Mouse (Mus musculus) forebrain, embryonic 11.5 days (tissue): Measurements from ENCODE around the gene Atp5g1. TPM values are rescaled to one million over a fixed set of nuclear protein-coding genes. Genes with fewer than 3 reads are reported as not detected.

Experiments used
- ATAC-seq: fragments of 200-750 bp; cut with Nextera tagmentation; replicated peaks from 2 replicates; pipeline ENCODE4 v1.8.0; 2017; ENCODE audit warnings: moderate TSS enrichment; ENCODE audit not compliant: low FRiP score
- DNase-seq: peaks from one replicate; pipeline ENCODE4 v3.0.0-alpha.2; 2017; ENCODE audit warnings: low spot score
- H3K27ac ChIP-seq: fragments of 300-500 bp; sonication (generic); 2 replicates; pipeline ENCODE4 v1.5.1; 2014; ENCODE audit warnings: low read depth, low read length
- H3K27me3 ChIP-seq: fragments of 300-500 bp; sonication (generic); 2 replicates; pipeline ENCODE4 v1.6.1; 2014; ENCODE audit warnings: mild to moderate bottlenecking, low read length, mixed read lengths; ENCODE audit not compliant: control insufficient read depth, insufficient read depth
- H3K36me3 ChIP-seq: fragments of 300-500 bp; sonication (generic); 2 replicates; pipeline ENCODE4 v1.6.1; 2014; ENCODE audit warnings: mild to moderate bottlenecking, low read length, moderate library complexity, mixed read lengths; ENCODE audit not compliant: control insufficient read depth, insufficient read depth
- H3K4me1 ChIP-seq: fragments of 300-500 bp; sonication (generic); replicated peaks from 2 replicates; pipeline ENCODE4 v1.6.1; 2014; ENCODE audit warnings: low read length, mixed read lengths; ENCODE audit not compliant: control insufficient read depth, insufficient read depth
- H3K4me2 ChIP-seq: fragments of 300-500 bp; sonication (generic); 2 replicates; pipeline ENCODE4 v1.6.1; 2014; ENCODE audit warnings: low read depth, mild to moderate bottlenecking, low read length, moderate library complexity, mixed read lengths; ENCODE audit not compliant: severe bottlenecking
- H3K4me3 ChIP-seq: fragments of 300-500 bp; sonication (generic); 2 replicates; pipeline ENCODE4 v1.5.1; 2014; ENCODE audit warnings: low read depth, low read length
- H3K9ac ChIP-seq: fragments of 300-500 bp; sonication (generic); 2 replicates; pipeline ENCODE4 v1.6.1; 2014; ENCODE audit warnings: low read length
- H3K9me3 ChIP-seq: fragments of 300-500 bp; sonication (generic); 2 replicates; pipeline ENCODE4 v1.6.1; 2016; ENCODE audit warnings: low read length, mixed read lengths; ENCODE audit not compliant: control insufficient read depth
- WGBS: fragments of 180-500 bp; shearing (Covaris S2); extraction: QIAGEN DNeasy Blood & Tissue Kit; methylation state at CpG from one replicate; pipeline ENCODE4 v1.1.7; 2014; 5-methylcytosine and 5-hydroxymethylcytosine counted together
- polyA plus RNA-seq: library from polyadenylated mRNA; unstranded; fragments of >200 nt; fragmentation: Nextera tagmentation; extraction: Ambion mirVana; gene quantifications from 2 replicates; pipeline ENCODE4 v1.2.1, GENCODE M21; 2014

Gene Atp5g1
- polyA plus RNA-seq, 1 experiment from 2014 or later, result 440 TPM

DNA sequence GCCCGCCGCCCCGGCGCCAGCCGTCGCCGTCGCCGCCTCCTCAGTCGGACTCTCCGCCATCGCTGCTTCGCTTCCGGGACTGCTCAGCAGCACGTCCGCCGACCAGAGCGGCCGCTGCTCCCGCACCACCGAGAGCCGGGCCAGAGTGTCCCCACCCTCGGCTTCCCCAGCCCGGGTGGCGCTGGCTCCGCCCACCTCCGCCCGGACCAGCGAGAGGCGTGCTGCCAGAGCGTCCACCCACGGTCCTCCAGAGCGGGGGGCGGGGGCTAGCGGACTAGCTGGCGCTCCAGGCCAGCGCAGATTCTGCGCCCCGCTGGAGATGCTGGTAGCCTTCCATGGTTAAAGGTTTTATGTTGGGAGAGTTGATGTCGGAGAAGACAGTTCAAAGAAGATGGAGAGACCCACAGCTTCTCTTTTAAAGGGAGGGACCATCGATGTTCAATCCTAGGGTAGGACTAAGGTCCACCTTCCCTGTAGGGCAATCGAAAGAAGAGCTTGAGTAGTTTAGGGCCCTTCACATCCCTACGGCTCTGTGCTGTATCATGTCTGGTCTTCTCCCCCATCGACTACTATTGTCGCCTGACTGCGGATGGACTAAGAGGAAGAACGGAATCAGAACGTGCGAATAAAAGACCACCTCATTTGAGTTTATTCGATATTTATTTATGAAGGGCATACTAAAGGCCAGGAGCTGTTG lies 10.1 kb downstream of the Atp5g1 start, which contains the start of gene Ube2z:
Gene Ube2z, minus strand, starts transcription at position 174 of the 697 bp plus-strand sequence.
- H3K27ac ChIP-seq, result peak within 1 kb of the TSS; percentile 66
- H3K9me3 ChIP-seq, result no peaks in the 10 kb centered on the region
- H3K4me2 ChIP-seq, result peak within 1 kb of the TSS; percentile 89
- no peaks in the 10 kb centered on the region for H3K27me3 ChIP-seq
- peaks cover 5% of the 10 kb centered on the region for H3K4me1 ChIP-seq
- DNase-seq, result peak; percentile 98
- peak within 1 kb of the TSS; percentile 87 for H3K9ac ChIP-seq
- 7% methylated on average over 33 of the region's 50 CpGs for WGBS
- peak; percentile 99 for ATAC-seq
- H3K4me3 ChIP-seq, result peak within 1 kb of the TSS; percentile 97
- H3K36me3 ChIP-seq, result no peaks in the 10 kb centered on the region; the same call in 1 of the 2 replicates

DNA sequence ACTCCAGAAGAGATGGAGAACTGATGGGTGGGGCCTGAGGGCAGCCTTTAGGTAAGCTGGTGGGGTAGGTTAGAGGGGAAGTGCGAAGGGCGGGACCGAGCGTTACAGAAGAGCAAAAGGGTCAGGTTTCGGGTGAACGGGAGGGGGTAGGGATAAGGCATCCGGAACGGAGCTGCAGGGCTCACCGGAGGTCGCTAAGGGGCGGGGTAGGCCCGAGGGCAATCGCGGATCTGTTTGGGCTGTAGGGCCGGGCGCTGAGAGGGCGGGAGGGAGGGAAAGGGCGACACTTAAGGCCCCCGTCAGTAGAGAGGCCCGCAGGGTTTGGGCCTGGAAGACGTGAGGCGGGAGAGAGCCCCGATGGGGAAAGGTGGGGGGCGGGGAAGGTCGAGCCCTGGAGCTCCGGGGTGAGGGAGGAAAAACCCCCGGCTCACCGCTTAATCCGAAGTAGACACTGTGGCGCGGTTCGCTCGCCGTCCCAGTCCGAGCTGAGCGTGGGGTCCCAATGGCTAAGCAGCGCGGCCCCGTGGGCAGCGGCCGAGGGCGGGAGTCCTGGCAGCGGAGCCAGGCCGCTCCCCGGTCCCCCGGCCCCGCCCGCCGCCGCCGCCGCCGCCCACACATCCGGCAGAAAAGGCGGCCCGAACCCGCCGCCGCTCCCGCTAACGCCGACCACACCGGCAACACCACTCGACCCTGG lies 10.8 kb downstream of the Atp5g1 start:
- 0% methylated on average over 38 of the region's 64 CpGs for WGBS
- peak; percentile 77 for DNase-seq
- peak overlapping the region; percentile 66 for H3K27ac ChIP-seq

DNA sequence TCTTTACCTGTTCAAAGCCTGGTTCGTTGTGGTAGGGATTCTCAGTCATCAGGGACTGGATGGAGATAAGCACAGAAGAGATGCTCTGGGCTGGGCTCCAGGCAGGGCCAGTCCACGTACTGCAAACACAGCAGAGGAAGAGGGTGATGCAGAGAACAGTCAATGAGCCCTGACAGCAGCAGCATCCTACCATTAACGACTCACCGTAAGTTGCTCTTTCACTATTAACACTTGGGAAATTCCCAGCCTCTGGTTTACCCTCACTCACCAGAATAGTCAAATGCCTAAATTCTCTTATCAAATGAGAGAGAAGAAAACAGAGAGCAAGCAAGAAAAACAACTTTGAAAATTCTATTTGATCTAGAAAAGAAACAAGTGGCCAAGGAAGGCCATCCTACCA lies 17.2 kb downstream of the Atp5g1 start:
- peaks cover 10% of the 10 kb centered on the region; the same call in 1 of the 2 replicates for H3K36me3 ChIP-seq
- H3K27me3 ChIP-seq, result no peaks in the 10 kb centered on the region
- 89% methylated on average over 4 of the region's 4 CpGs for WGBS
- H3K4me2 ChIP-seq, result no peak overlapping the region
- no peak overlapping the region for H3K9ac ChIP-seq
- no peaks in the 10 kb centered on the region; the same call in 1 of the 2 replicates for H3K4me1 ChIP-seq
- ATAC-seq (no peak), DNase-seq (no peak)
- no peak overlapping the region for H3K27ac ChIP-seq
- no peak overlapping the region for H3K4me3 ChIP-seq
- no peaks in the 10 kb centered on the region for H3K9me3 ChIP-seq

More for the DNA sequence above, 10.8 kb downstream of the Atp5g1 start:
- no peaks in the 10 kb centered on the region for H3K9me3 ChIP-seq
- H3K4me1 ChIP-seq, result peaks cover 5% of the 10 kb centered on the region
- H3K4me2 ChIP-seq, result peak overlapping the region; percentile 89
- H3K4me3 ChIP-seq, result peak overlapping the region; percentile 97
- H3K9ac ChIP-seq, result peak overlapping the region; percentile 87
- H3K27me3 ChIP-seq, result no peaks in the 10 kb centered on the region
- peak; percentile 74 for ATAC-seq
- H3K36me3 ChIP-seq, result peaks cover 3% of the 10 kb centered on the region; the same call in 1 of the 2 replicates

DNA sequence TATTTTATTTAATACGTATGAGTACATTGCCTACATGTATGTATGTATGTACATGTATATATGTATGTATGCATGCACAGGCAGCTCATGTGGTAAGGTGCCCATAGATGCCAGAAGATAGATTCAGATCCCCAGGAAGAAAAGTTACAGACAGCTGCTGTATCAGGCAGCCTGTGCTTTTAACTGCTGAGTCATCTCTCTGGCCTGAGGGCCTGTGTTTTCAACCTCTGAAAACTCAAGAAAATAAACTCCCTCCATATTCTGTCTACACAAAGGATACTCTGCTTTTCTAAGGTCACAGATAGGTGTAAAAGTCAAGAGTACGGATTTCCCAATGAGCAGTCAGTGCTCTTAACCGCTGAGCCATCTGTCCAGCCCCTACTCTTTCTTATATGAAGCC lies 24.6 kb downstream of the Atp5g1 start:
- peaks cover 8% of the 10 kb centered on the region for H3K36me3 ChIP-seq
- H3K27me3 ChIP-seq, result no peaks in the 10 kb centered on the region
- H3K4me2 ChIP-seq, result no peak overlapping the region
- H3K9ac ChIP-seq, result no peak overlapping the region
- H3K4me1 ChIP-seq, result no peaks in the 10 kb centered on the region
- no peaks in the 10 kb centered on the region for H3K9me3 ChIP-seq
- 93% methylated on average over 3 of the region's 3 CpGs for WGBS
- H3K4me3 ChIP-seq, result no peak overlapping the region
- ATAC-seq, result no peak
- H3K27ac ChIP-seq, result no peak overlapping the region
- DNase-seq, result no peak

DNA sequence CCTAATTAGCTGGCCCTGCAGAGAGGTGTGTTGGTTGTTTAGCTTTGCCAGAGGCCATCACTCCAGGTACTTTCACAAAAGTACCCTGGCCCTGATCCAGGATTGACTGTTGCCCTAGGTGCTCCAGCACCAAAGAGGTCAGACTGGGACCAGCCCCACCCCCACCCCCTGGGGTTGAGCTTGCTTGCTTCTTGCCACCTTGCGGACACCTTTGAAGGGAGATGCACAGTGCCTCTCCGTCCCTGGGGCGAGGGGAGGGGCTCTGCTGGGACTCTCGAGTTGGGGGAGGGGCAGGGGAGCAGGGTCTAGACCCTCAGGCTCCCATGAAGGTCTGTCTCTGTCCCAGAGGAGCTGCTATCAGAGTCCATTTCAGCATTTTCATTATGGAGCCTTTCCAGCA lies 25.5 kb downstream of the Atp5g1 start:
- Histone ChIP-seq H3K27me3 (no peaks in the 10 kb centered on the region), H3K9me3 (no peaks in the 10 kb centered on the region), H3K4me3 (no peak overlapping the region), H3K36me3 (peaks cover 8% of the 10 kb centered on the region), H3K4me1 (no peaks in the 10 kb centered on the region), H3K27ac (no peak overlapping the region), H3K9ac (no peak overlapping the region), H3K4me2 (no peak overlapping the region)
- no peak for ATAC-seq
- DNase-seq, result no peak
- WGBS, result 81% methylated on average over 4 of the region's 4 CpGs

DNA sequence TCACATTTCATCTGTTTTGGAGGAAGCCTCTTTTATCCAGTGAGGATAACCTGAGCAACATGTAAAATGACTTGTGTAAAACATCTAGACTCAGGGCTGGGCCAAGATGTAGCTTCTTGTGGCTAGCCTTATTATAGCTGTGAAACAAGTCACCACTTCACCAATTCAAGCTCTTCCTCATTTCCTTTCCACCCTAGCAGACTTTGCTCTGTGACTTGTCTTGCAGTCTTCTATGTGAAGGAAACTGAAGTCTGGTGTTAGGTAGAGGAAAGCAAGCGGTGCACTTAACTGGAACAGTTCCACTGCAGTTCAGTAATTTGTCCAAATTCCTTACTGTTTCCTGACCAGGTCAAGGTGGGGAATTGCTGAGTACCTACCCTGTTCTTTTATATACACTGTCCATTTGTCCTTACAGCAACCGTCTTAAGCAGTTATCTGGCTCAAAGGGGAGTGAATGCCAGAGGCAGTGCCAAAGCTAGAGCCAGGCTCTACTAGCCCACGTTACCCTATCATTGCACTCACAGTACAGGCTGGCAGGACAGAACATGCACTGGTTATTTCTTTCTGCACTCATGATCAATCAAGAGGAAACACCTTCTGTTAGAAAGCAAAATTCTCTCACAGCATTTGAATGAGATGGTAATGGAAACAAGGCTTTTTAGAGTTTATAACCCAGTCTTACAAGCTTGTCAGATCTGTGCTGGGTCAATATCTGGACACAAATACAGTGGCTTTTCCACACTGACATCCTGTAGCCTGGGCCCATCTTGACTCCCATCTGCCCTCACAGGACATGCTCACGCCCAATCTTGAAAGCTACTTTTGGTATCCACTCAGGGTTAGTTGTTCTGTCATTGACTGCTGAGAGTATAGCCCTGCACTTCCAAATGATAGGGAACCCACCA lies 27.7 kb downstream of the Atp5g1 start:
- WGBS, result 92% methylated on average over 4 of the region's 4 CpGs
- H3K4me3 ChIP-seq, result no peak overlapping the region
- no peaks in the 10 kb centered on the region for H3K9me3 ChIP-seq
- H3K27ac ChIP-seq, result no peak overlapping the region
- ATAC-seq (no peak), DNase-seq (no peak)
- no peak overlapping the region for H3K4me2 ChIP-seq
- H3K36me3 ChIP-seq, result peaks cover 5% of the 10 kb centered on the region
- no peaks in the 10 kb centered on the region for H3K27me3 ChIP-seq
- no peaks in the 10 kb centered on the region for H3K4me1 ChIP-seq
- no peak overlapping the region for H3K9ac ChIP-seq

DNA sequence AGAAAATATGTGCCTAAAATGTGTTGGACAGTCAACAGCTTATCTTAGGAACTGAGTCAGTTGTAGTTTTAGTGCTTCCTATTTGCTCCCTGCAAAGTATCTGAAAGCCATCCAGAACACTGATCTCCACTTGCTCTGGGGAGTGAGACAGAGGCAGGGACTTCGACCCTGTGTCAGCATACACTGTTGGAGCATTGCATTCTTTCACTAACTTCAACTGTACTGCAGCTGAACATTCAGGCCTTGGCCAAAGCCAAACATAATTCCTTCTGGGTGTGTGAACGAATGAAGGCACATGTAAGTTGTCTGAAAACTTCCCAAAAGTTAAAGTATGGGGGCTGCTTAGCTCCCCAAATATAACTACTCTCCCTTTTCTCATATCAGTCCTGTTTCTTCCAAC lies 28.7 kb downstream of the Atp5g1 start:
- Histone ChIP-seq H3K36me3 (peaks cover 5% of the 10 kb centered on the region), H3K9me3 (no peaks in the 10 kb centered on the region), H3K27me3 (no peaks in the 10 kb centered on the region), H3K4me3 (no peak overlapping the region), H3K9ac (no peak overlapping the region), H3K27ac (no peak overlapping the region), H3K4me1 (no peaks in the 10 kb centered on the region), H3K4me2 (no peak overlapping the region)
- WGBS, result 93% methylated on average over 2 of the region's 2 CpGs
- DNase-seq (no peak), ATAC-seq (no peak)

DNA sequence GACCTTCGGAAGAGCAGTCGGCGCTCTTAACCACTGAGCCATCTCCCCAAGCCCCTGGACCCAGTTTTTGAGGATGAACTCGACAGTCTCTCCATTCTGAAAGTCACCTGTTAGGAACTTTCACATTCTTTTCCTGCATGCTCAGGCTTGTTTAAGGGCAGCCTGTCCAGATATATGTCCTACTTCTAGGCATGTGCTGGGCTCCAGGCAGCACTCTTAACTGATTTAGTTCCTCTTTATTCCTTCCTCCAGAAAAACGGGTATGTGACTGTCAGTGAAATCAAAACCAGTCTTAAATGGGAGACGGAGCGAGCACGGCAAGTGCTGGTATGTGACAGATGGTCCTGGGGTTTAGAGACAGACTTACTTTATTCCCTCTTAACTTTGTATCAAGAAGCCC lies 29.4 kb downstream of the Atp5g1 start:
- H3K4me1 ChIP-seq, result no peaks in the 10 kb centered on the region
- no peaks in the 10 kb centered on the region for H3K27me3 ChIP-seq
- DNase-seq, result no peak
- no peaks in the 10 kb centered on the region for H3K9me3 ChIP-seq
- peaks cover 5% of the 10 kb centered on the region; the same call in 1 of the 2 replicates for H3K36me3 ChIP-seq
- 88% methylated on average over 8 of the region's 8 CpGs for WGBS
- H3K4me3 ChIP-seq, result no peak overlapping the region
- H3K4me2 ChIP-seq, result no peak overlapping the region
- ATAC-seq, result no peak
- H3K9ac ChIP-seq, result no peak overlapping the region
- no peak overlapping the region for H3K27ac ChIP-seq
